Mouse (Mus musculus) intestine, postnatal 0 days (tissue): ENCODE measurements at regions not wholly inside any gene's neighbourhood (a gene's known extent, or its start where the extent isn't known, plus 50 kb on each side); places are given as distances from the start of the nearest gene placed in this dataset.

Experiments used
- ATAC-seq: fragments of 200-750 bp; cut with Nextera tagmentation; 2 replicates; pipeline ENCODE4 v1.8.0; 2017; ENCODE audit warnings: mild to moderate bottlenecking, moderate TSS enrichment, moderate library complexity
- H3K27ac ChIP-seq: fragments of 300-500 bp; sonication (generic); 2 replicates; pipeline ENCODE4 v1.5.1; 2014; ENCODE audit warnings: mild to moderate bottlenecking, low read depth, low read length, moderate library complexity
- H3K27me3 ChIP-seq: fragments of 300-500 bp; sonication (generic); replicated peaks from 2 replicates; pipeline ENCODE4 v1.6.1; 2014; ENCODE audit warnings: low read length, mixed read lengths; ENCODE audit not compliant: control insufficient read depth, insufficient read depth
- H3K36me3 ChIP-seq: fragments of 300-500 bp; sonication (generic); 2 replicates; pipeline ENCODE4 v1.6.1; 2014; ENCODE audit warnings: mild to moderate bottlenecking, moderate library complexity; ENCODE audit not compliant: control insufficient read depth, insufficient read depth
- H3K4me1 ChIP-seq: fragments of 300-500 bp; sonication (generic); replicated peaks from 2 replicates; pipeline ENCODE4 v1.6.1; 2014; ENCODE audit warnings: antibody characterized with exemption, low read length, mixed read lengths; ENCODE audit not compliant: control insufficient read depth, insufficient read depth
- H3K4me2 ChIP-seq: fragments of 300-500 bp; sonication (generic); replicated peaks from 2 replicates; pipeline ENCODE4 v1.6.1; 2014; ENCODE audit warnings: low read depth, mild to moderate bottlenecking, moderate library complexity
- H3K4me3 ChIP-seq: fragments of 300-500 bp; sonication (generic); 2 replicates; pipeline ENCODE4 v1.5.1; 2014; ENCODE audit warnings: low read depth, low read length
- H3K9ac ChIP-seq: fragments of 300-500 bp; sonication (generic); 2 replicates; pipeline ENCODE4 v1.6.1; 2014; ENCODE audit warnings: mild to moderate bottlenecking, low read depth, low read length
- H3K9me3 ChIP-seq: fragments of 300-500 bp; sonication (generic); 2 replicates; pipeline ENCODE4 v1.6.1; 2016; ENCODE audit warnings: mixed run types; ENCODE audit not compliant: control insufficient read depth
- CTCF ChIP-seq: sonication (generic); IDR thresholded peaks from 2 replicates; pipeline ENCODE4 v1.5.1; 2016; ENCODE audit warnings: low read depth, mild to moderate bottlenecking, control low read depth, antibody characterized with exemption, moderate library complexity
- WGBS: fragments of 180-500 bp; shearing (Covaris S2); extraction: QIAGEN DNeasy Blood & Tissue Kit; methylation state at CpG from one replicate; pipeline ENCODE4 v1.1.7; 2014; 5-methylcytosine and 5-hydroxymethylcytosine counted together

DNA sequence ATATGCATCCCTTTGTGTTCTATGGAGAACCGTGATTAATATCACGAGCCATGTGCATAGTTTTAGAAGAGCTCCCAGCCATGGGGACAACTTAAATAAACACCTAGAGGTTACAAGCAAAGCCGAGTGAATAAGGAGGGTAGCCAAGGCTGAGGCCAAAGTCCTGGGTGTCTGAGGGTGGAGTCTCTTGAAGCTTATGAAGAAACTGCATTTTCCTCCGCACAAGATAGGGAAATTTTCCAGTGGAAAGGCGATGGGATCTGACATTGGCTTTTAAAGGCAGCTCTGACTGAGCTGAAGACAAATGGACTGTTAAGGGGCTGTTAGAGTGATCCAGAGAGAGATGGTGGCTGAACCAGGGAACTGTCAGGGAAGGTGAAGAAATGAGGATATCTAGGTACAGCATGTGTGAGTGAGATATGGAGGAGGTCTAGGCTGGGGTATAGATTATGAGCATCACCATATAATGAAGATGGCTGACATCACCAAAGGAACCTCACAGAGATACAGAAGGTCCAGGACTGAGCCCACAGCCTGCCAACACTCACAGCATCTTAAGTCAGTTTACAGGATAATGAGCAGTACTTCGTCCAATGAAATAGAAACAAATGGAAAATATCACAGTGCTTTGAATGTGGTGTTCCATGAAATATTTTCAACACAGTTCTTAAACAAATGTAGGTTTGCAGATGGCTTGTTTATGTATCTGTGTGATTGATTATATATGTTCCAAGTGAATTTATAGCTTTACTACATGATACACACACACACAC lies 153.7 kb upstream of the Tenm4 start:
- ATAC-seq: no peak
- Histone ChIP-seq H3K4me1 (no peaks in the 10 kb centered on the region), H3K4me3 (no peak overlapping the region), H3K27ac (no peak overlapping the region), H3K27me3 (no peaks in the 10 kb centered on the region), H3K9me3 (no peaks in the 10 kb centered on the region), H3K4me2 (no peak overlapping the region), H3K9ac (no peak overlapping the region), H3K36me3 (no peaks in the 10 kb centered on the region)
- no peak for TF ChIP-seq CTCF
- 67% methylated on average over 6 of the region's 6 CpGs for WGBS

- no peak overlapping the region for H3K27ac ChIP-seq
- no peaks in the 10 kb centered on the region for H3K36me3 ChIP-seq
- no peak overlapping the region for H3K4me2 ChIP-seq
- no peak overlapping the region for H3K4me3 ChIP-seq
- no peak for ATAC-seq
- H3K4me1 ChIP-seq: no peaks in the 10 kb centered on the region
- no peaks in the 10 kb centered on the region for H3K9me3 ChIP-seq
- no peak overlapping the region for H3K9ac ChIP-seq
- H3K27me3 ChIP-seq: no peaks in the 10 kb centered on the region
- 94% methylated on average over 3 of the region's 3 CpGs for WGBS
- TF ChIP-seq CTCF: no peak
Observed at GRCm38 (mm10) chr7:96024048-96024447, 147.0 kb upstream of the Tenm4 start.

DNA sequence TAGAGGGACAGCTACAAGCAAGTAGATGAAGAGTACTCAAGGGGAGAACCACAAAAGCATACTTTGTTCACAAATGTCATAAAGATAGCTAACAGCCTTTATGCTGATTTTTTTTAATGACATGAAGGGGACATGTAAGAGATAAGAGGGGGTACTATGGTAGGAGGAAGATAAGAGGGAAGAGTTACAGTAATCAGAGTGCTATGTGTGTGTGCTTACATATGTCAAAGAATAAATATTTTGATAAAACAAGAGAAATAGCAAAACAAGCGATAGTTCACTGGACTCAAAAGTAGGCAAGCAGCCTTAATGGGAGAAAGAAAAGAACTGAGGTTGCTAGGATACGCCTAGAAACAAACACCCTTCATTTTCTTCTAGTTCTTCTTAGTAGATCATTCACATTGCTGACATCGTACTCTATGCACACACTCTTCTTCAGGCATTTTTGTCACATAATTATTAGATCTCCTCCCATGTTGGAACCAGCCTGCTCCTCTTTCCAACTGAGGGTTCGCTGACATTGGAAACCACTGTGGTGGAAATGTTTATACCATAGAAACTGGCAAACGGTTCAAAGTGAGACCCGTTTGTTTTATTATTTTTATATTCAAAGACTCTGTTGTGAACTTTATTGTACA lies 144.1 kb upstream of the Tenm4 start:
- H3K27ac ChIP-seq: no peak overlapping the region
- no peak overlapping the region for H3K4me2 ChIP-seq
- H3K4me3 ChIP-seq: no peak overlapping the region
- H3K4me1 ChIP-seq: no peaks in the 10 kb centered on the region
- H3K9me3 ChIP-seq: no peaks in the 10 kb centered on the region
- ATAC-seq: no peak
- 68% methylated on average over 6 of the region's 6 CpGs for WGBS
- no peak for TF ChIP-seq CTCF
- H3K27me3 ChIP-seq: no peaks in the 10 kb centered on the region
- H3K9ac ChIP-seq: no peak overlapping the region
- no peaks in the 10 kb centered on the region for H3K36me3 ChIP-seq

GRCm38 (mm10) chr7:96033636-96034035 lies 137.4 kb upstream of the Tenm4 start:
- Histone ChIP-seq H3K36me3 (no peaks in the 10 kb centered on the region), H3K4me3 (no peak overlapping the region), H3K9ac (no peak overlapping the region), H3K9me3 (no peaks in the 10 kb centered on the region), H3K4me1 (no peaks in the 10 kb centered on the region), H3K27me3 (no peaks in the 10 kb centered on the region), H3K4me2 (no peak overlapping the region), H3K27ac (no peak overlapping the region)
- ATAC-seq: no peak
- WGBS: 92% methylated on average over 4 of the region's 4 CpGs
- TF ChIP-seq CTCF: no peak

DNA sequence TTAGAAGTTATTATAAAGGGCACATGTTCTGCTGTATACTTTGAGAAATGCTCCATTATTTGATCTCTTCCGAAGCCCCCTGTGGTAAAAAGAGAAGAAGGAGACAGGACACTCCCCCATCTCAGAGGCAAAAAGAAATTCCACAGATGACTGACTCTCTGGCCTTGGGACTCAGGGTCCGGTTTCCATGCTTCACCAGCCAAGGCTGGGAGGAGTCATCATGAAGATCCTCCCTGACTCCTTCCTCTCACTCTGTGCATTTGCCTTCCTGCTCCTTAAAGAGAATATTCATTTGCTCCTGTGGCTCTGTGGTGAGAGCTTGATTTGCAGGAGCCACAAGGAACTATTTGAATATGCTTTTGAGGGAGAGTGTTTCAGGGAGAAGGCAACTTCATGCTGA lies 135.6 kb upstream of the Tenm4 start:
- H3K27me3 ChIP-seq: no peaks in the 10 kb centered on the region
- no peaks in the 10 kb centered on the region for H3K36me3 ChIP-seq
- no peak overlapping the region for H3K9ac ChIP-seq
- H3K4me3 ChIP-seq: no peak overlapping the region
- TF ChIP-seq CTCF: no peak
- ATAC-seq: no peak
- no peak overlapping the region for H3K27ac ChIP-seq
- H3K4me1 ChIP-seq: no peaks in the 10 kb centered on the region
- no peaks in the 10 kb centered on the region for H3K9me3 ChIP-seq
- WGBS: 53% methylated on average over 2 of the region's 2 CpGs
- no peak overlapping the region for H3K4me2 ChIP-seq

GRCm38 (mm10) chr7:96039628-96040027 lies 131.4 kb upstream of the Tenm4 start:
- Histone ChIP-seq H3K27ac (no peak overlapping the region), H3K4me1 (no peaks in the 10 kb centered on the region), H3K27me3 (no peaks in the 10 kb centered on the region), H3K36me3 (no peaks in the 10 kb centered on the region), H3K4me2 (no peak overlapping the region), H3K9ac (no peak overlapping the region), H3K9me3 (no peaks in the 10 kb centered on the region), H3K4me3 (no peak overlapping the region)
- ATAC-seq: no peak
- 82% methylated on average over 6 of the region's 6 CpGs for WGBS
- TF ChIP-seq CTCF: no peak
